Mouse (Mus musculus): ENCODE data around the gene Arhgef10l. TPM values are rescaled to one million over a fixed set of nuclear protein-coding genes. Genes with fewer than 3 reads are reported as not detected.
A peak's percentile ranks its signal among the peaks of the same experiment; 100 is the strongest.

Gene Arhgef10l
- total RNA-seq, 2 experiments from 2014 or later, result 17.5 to 25.7 TPM

GRCm38 (mm10) chr4:140661406-140662022 lies 4.3 kb downstream of the Arhgef10l start:
- DNase-seq, result no peak

- DNase-seq, result peak; percentile 92
These were observed 7.9 kb downstream of the Arhgef10l start for GRCm38 (mm10) chr4:140657681-140658575.

- DNase-seq, result no peak
These were observed 9.3 kb downstream of the Arhgef10l start for GRCm38 (mm10) chr4:140656529-140656928.

- no peak for DNase-seq
These were observed 11.0 kb downstream of the Arhgef10l start for GRCm38 (mm10) chr4:140654798-140655197.

GRCm38 (mm10) chr4:140653835-140654583 lies 11.8 kb downstream of the Arhgef10l start:
- DNase-seq, result no peak

- no peak for DNase-seq
These were observed 16.1 kb downstream of the Arhgef10l start for GRCm38 (mm10) chr4:140649731-140650130.

- no peak for DNase-seq
These were observed 16.6 kb downstream of the Arhgef10l start for GRCm38 (mm10) chr4:140649207-140649591.

GRCm38 (mm10) chr4:140648443-140649206 lies 17.2 kb downstream of the Arhgef10l start:
- DNase-seq, result peak; percentile 68

GRCm38 (mm10) chr4:140647711-140648421 lies 17.9 kb downstream of the Arhgef10l start:
- DNase-seq, result peak; percentile 51

- no peak for DNase-seq
These were observed 20.2 kb downstream of the Arhgef10l start for GRCm38 (mm10) chr4:140645638-140646037.

GRCm38 (mm10) chr4:140644701-140645100 lies 21.1 kb downstream of the Arhgef10l start:
- no peak for DNase-seq

- no peak for DNase-seq
These were observed 21.5 kb downstream of the Arhgef10l start for GRCm38 (mm10) chr4:140644276-140644675.

- DNase-seq, result no peak
These were observed 23.4 kb downstream of the Arhgef10l start for GRCm38 (mm10) chr4:140642378-140642777.

- no peak for DNase-seq
These were observed 24.3 kb downstream of the Arhgef10l start for GRCm38 (mm10) chr4:140641414-140641918.

GRCm38 (mm10) chr4:140640668-140641067 lies 25.1 kb downstream of the Arhgef10l start:
- no peak for DNase-seq

GRCm38 (mm10) chr4:140640242-140640523 lies 25.6 kb downstream of the Arhgef10l start:
- no peak for DNase-seq

- no peak for DNase-seq
These were observed 26.2 kb downstream of the Arhgef10l start for GRCm38 (mm10) chr4:140639431-140640241.

GRCm38 (mm10) chr4:140638591-140638990 lies 27.2 kb downstream of the Arhgef10l start:
- no peak for DNase-seq

- DNase-seq, result no peak
These were observed 28.5 kb downstream of the Arhgef10l start for GRCm38 (mm10) chr4:140637269-140637668.

GRCm38 (mm10) chr4:140636312-140636996 lies 29.4 kb downstream of the Arhgef10l start:
- DNase-seq, result no peak

Measured in adrenal gland, postnatal 10 days (tissue).